Mouse (Mus musculus): ENCODE results near the gene Cxcl14. TPM values are rescaled to one million over a fixed set of nuclear protein-coding genes. Genes with fewer than 3 reads are reported as not detected.

Gene Cxcl14
- polyA plus RNA-seq (2014; fragmentation: Illumina TruSeq; extraction: RNeasy Lipid Tissue Mini Kit (QIAGEN cat#74804); ENCODE audit: low read depth, low replicate concordance) = 10.7 TPM

GRCm38 (mm10) chr13:56295943-56296658 is at the start of gene Cxcl14:
Gene Cxcl14, minus strand, starts transcription at chr13:56296551.

GRCm38 (mm10) chr13:56251924-56252619 is 44.3 kb downstream of the Cxcl14 start, which contains the start of gene Neurog1:
Gene Neurog1, minus strand, starts transcription at chr13:56252163.

Other genes with a start within 250 kb of the Cxcl14 start
- gene H2afy, start 160.2 kb downstream of the Cxcl14 start, polyA plus RNA-seq (2014; fragmentation: Illumina TruSeq; extraction: RNeasy Lipid Tissue Mini Kit (QIAGEN cat#74804); ENCODE audit: low read depth, low replicate concordance) = 42.5 TPM
- 0.81 TPM for gene Tifab, start 117.7 kb downstream of the Cxcl14 start, polyA plus RNA-seq (2014; fragmentation: Illumina TruSeq; extraction: RNeasy Lipid Tissue Mini Kit (QIAGEN cat#74804); ENCODE audit: low read depth, low replicate concordance)
- not detected for gene Neurog1, start 44.4 kb downstream of the Cxcl14 start, polyA plus RNA-seq (2014; fragmentation: Illumina TruSeq; extraction: RNeasy Lipid Tissue Mini Kit (QIAGEN cat#74804); ENCODE audit: low read depth, low replicate concordance)
- not detected for gene Gm3045, start 130.0 kb upstream of the Cxcl14 start, polyA plus RNA-seq (2014; fragmentation: Illumina TruSeq; extraction: RNeasy Lipid Tissue Mini Kit (QIAGEN cat#74804); ENCODE audit: low read depth, low replicate concordance)
- gene Slc25a48, start 141.8 kb upstream of the Cxcl14 start, polyA plus RNA-seq (2014; fragmentation: Illumina TruSeq; extraction: RNeasy Lipid Tissue Mini Kit (QIAGEN cat#74804); ENCODE audit: low read depth, low replicate concordance) = not detected
- gene Il9, start 185.7 kb upstream of the Cxcl14 start, polyA plus RNA-seq (2014; fragmentation: Illumina TruSeq; extraction: RNeasy Lipid Tissue Mini Kit (QIAGEN cat#74804); ENCODE audit: low read depth, low replicate concordance) = not detected
- 0.52 TPM for gene Fbxl21, start 225.9 kb upstream of the Cxcl14 start, polyA plus RNA-seq (2014; fragmentation: Illumina TruSeq; extraction: RNeasy Lipid Tissue Mini Kit (QIAGEN cat#74804); ENCODE audit: low read depth, low replicate concordance)